Mouse (Mus musculus) CD4-positive helper T cell, adult 2 months (primary cell): ENCODE data around the gene Ptprs.
A peak's percentile ranks its signal among the peaks of the same experiment; 100 is the strongest.
"Not testable (repeated sequence)": the region's sequence is repeated elsewhere in the genome, so short reads cannot be mapped to it uniquely, and the experiment has no call there.

ENCODE experiments used
- DNase-seq: peaks from one replicate; pipeline ENCODE4 v3.0.0-alpha.2; 2012; ENCODE audit warnings: low read depth, missing footprints, low spot score

Gene Ptprs

DNA sequence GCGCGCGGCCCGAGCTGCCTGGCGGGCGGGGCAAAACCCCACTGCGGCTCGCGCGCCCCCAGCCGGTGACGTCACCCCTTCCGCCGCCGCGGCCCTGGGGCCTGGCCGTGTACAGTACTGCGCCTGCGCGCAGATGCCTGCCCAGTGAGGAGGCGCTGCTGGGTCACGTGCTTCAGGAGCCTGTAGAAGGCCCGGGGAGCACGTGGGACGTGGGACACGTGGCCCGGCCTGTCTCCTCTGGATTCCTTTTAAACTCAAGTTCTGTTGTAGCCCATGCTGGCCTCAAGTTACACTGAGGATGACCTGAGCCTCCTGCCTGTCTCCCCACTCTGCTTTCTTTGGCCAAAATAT is at the start of gene Ptprs:
Gene Ptprs (minus strand): TSS at position 82 of the 351 bp plus-strand sequence.
- DNase-seq = peak; percentile 93

DNA sequence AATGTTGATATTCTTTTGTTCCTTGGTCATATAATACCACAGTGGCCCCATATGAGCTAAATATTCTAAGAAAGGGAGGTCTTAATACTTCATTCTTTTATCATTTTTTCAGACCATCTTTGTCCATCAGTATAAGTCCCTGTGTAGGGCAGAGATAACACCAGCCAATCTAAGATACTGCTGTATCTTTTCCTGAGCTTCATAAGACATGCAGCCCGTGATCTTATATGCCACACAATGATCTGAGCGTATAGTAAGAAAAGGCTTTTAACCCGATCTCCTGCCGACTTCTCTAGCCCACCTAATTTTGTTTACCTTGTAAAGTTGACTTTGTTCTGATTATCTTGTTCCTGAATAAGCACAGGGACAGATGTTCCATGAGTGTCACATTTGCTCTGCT is 48.7 kb upstream of the Ptprs start:
- no peak for DNase-seq

GRCm38 (mm10) chr17:56522744-56523143 is 46.5 kb upstream of the Ptprs start:
- no peak for DNase-seq

DNA sequence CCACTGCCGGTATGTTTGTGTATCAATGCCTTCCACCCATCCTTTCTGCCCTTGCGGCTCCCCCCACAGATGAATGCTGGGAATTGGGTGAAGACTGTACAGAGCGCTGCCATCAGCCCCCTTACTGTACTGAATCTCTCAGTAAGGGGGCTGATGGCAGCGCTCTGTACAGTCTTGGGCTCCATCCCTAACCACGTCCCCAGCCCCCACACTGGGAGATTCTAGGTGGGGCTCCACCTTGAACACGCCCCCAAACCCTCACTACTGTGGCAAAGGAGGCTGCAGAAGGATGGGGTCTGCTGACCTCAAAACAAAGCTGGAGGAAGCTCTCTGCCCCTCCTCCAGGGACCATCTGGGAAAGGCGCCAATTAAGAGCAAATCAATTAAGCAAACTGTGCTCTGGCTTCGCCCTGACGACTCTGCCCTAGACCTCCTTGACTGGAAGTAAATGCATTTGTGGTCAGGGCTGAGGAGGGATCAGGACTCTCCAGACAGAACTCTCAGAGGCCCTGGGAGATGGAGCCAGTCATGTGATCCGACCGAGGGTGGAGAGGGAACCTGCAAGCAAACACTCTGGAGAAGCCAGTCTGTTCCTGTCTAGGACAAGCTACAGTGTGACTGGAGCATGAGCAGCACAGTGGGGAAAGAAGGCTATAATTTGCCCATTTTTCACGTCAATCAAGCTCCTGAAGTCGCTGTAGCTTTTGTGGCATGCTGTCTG is 39.6 kb upstream of the Ptprs start:
- DNase-seq = no peak

- no peak for DNase-seq
These were observed 38.6 kb upstream of the Ptprs start for GRCm38 (mm10) chr17:56514916-56515315.

DNA sequence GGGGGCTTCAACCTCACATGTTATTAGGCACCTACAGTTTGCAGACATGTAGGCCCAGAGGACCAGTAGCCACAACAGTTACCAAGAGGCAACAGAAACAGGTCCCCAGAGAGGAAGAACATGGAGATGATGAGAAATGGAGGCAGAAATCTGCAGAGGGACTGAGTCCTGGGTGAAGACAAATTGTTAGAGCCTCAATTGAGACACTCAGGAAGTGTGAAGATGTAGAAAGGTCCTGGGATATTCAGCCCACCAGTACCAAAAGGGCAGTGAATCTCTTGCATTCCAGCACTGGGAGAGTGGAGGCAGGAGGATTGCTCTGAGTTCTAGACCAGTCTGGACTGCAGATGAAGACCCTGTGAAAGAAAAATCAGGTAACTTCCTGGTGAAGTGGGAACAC is 38.0 kb upstream of the Ptprs start:
- DNase-seq = no peak

- DNase-seq = no peak
These were observed 36.0 kb upstream of the Ptprs start, which contains the start of gene Znrf4 for GRCm38 (mm10) chr17:56512310-56512709. Znrf4 (minus strand) TSS chr17:56512431.

DNA sequence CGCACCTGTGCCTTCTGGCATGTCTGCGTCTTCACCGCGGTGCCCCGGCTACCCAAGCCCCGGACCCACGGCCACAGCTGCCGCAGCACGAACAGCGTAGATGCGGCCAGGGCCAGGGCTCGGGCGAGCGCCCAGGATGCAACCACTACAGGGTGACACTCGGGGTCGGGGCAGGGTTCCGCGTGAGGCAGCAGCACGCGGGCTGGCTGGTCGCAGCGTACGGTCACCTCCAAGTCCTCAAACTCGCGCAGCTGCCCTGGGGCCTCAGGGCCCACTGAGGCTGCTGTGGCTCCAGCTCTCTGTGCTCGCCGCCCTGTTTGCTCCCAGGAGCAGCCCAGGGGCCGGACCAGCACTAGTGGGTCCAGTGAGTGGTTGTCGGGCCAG is 35.4 kb upstream of the Ptprs start:
- no peak for DNase-seq

- no peak for DNase-seq
These were observed 34.9 kb upstream of the Ptprs start for GRCm38 (mm10) chr17:56510970-56511706.

- DNase-seq = no peak
These were observed 34.2 kb upstream of the Ptprs start for GRCm38 (mm10) chr17:56510473-56510969.

DNA sequence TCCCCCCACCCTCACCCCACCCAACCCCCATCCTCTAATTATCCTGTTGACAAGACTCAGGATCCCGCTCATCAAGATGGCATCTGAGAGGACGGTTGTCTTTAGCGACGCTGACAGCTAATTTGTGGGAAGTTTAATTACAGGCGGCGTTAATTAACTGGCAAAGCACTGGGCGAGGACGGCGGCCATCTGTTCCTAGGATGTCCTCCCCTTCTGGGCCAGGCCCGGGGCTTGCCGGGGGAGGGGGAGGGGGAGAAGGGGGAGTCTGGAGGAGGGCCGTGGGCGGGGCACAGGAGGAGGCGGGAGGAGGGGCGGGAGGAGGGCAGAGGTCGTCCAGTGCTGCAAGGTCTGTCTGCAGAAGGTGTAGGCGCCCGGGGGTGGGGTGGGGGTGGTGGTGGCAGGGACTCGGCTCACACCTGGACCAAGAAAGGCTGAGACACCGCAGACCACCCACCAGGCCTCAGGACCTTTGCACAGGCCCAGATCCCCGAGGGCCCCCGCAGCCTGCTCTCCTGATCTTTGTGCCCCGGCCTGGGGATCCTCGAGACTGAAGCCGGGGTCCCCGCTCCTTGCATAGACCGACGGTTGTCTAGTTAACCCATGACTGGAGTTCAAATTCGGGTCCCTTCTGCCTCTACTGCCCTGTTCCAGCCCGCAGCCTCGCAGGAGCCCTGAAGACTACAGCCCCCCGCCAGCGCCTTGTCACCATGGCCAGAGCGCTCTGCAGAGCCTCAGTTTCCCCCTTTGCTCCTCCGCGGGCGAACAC is 33.6 kb upstream of the Ptprs start:
- DNase-seq = no peak

DNA sequence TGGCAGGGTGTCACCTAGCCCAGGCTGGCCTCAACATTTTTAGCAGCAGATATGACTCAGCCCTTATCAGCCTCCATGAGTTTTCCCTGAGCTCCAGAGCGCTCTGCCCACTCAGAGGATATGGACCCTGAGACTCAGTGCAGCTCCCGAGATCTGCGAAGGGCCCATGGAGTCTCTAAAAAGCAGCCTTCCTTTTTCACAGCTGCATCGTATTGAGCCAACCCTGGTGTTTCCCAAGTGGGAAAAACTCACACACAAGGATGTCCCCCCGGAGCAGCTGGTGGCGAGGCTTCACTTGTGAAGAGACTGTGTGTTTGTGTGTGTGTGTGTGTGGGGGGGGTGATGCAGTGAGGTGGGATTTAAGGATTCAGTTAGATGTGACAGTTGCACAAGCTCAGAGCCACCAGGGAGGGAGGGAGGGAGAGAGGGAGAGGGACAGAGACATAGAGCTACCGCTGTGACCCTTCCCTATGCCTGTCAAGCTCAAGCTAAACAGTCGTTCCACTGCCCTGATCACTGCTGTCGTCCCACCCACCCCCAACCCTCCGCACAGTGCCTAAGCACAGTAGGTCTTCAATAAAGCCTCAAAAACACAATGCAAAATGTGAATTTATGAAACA is 32.8 kb upstream of the Ptprs start:
- DNase-seq = no peak

- DNase-seq = peak; percentile 95
These were observed 31.1 kb upstream of the Ptprs start for GRCm38 (mm10) chr17:56507161-56508068.

DNA sequence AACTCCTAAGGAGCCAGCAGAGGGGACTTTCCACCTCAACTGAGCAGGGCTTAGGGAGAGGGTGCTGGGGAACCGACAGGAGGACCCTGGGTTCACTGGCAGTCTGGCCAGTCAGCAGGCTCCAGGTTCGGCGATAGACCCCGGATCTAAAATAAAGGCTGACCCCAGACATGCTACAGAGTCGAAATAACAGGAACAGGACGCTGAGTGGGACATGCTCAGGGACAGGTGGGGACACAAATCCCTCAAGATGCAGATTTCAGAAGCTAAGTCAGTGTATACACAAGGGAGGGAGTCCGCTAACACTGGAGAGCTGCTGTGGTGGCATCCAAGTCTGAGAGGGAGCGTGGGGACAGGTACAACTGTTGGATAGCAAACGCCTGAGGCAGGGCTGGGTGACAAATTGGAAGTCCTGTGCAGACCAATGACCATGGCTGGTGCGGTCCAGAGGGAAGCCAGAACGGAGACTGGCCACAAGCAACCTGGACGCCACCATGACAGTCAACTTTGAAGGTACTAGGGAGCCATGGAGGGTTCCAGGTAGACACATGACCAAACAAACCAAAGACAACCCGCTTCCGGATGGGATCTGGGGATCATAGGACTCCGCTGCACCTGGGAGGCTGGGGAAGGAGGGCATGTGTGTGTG is 30.3 kb upstream of the Ptprs start:
- DNase-seq = no peak

GRCm38 (mm10) chr17:56505401-56505800 is 29.1 kb upstream of the Ptprs start:
- no peak for DNase-seq

GRCm38 (mm10) chr17:56502526-56502925 is 26.2 kb upstream of the Ptprs start:
- DNase-seq = no peak

- not testable (repeated sequence) for DNase-seq
These were observed 25.5 kb upstream of the Ptprs start for GRCm38 (mm10) chr17:56501635-56502400.

DNA sequence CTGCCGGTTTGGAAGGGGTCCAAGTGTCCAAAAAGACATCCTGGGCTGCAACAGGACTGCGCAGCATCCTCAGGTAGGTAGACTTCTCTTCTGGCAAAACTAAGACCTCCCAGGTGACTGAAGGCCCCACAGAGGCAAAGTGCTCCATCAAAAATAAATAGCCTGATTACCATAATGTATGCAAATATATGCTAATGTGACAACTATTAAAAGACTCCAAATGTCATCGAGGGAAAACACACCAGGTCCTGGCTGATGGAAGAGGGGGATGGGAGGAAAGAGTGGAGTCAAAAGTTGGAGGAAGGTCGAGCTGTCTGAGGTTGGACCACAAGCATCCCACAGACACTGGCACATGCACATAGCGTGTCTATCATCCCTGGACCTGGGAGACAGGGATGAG is 22.9 kb upstream of the Ptprs start:
- no peak for DNase-seq

GRCm38 (mm10) chr17:56494480-56494879 is 18.2 kb upstream of the Ptprs start:
- DNase-seq = no peak
